In the genomic region with DNA sequence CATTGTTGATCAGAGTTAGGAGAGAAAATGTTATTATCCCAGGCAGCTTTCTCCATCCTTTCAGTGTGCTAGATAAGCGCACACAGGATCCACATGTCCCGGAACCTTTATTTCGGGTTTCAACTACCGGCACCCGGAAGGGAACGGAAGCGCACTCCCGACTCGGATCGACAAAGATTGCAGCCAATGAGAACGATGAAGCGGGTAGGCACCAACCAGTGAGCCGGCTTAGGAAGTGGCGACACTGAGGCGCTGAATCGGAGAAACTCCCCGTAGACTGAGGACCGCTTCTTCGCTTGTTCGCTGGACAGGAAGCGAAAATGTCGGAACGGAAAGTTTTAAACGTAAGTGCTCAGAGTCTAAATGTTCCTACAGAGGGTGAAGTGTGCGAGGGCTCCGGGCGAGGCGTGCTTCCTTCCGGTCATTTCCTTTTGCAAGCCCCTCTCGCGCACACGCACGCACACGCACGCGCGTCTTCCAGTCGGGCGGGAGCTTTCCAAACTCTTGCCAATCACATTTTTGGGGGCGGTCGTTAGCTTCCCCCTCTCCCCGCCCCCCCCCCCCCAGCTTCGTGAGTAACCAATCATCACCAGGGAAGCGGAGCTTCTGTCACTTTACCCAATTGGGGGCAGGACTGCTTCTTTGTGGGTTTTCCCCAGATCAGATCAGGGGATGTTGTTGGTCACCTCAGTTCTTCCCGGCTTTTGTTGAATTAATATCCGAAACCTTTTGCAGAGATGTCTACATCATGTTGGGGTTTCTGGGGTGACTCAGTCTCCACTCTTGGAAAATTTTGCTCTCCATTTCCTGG, we compare ENCODE assay signal across 8 mouse cellular contexts. TPM values are rescaled to one million over a fixed set of nuclear protein-coding genes. Genes with fewer than 3 reads are reported as not detected.
DNase-seq lines count a peak whose midpoint lies in the region; ATAC-seq lines count a peak whose summit lies in the region.

A gene (plus strand): TSS at position 182 of the 811 bp plus-strand sequence.

- peak within 1 kb of the TSS; percentile 70 for H3K9ac ChIP-seq in hindbrain, embryonic 14.5 days

- no peaks in the 10 kb centered on the region for H3K9me3 ChIP-seq in hindbrain, embryonic 14.5 days (ENCODE audit: control insufficient read depth, low read length)

- H3K4me3 ChIP-seq in hindbrain, embryonic 14.5 days (replicated peaks; ENCODE audit: low read length) = peak within 1 kb of the TSS; percentile 43

- H3K36me3 ChIP-seq in hindbrain, embryonic 14.5 days (replicated peaks; ENCODE audit: control insufficient read depth, insufficient read depth) = peaks cover 10% of the 10 kb centered on the region; the same call in 1 of the 2 replicates

- DNase-seq in R1 (ENCODE audit: low read depth, low spot score) = peak; percentile 98
- peak; percentile 93 to 96 for DNase-seq in cerebellum, postnatal 25 days
- DNase-seq in frontal cortex, postnatal 25 days (ENCODE audit: low spot score in 2 of 2) = peak; percentile 94 to 95
- DNase-seq in hindbrain, embryonic 14.5 days (ENCODE audit: low spot score) = peak; percentile 97
- peak; percentile 94 for DNase-seq in layer of hippocampus, postnatal 36 days
- peak; percentile 96 for DNase-seq in lung, postnatal 36 days
- DNase-seq in retina, postnatal 1 day = peak; percentile 99
- peak; percentile 86 to 90 for DNase-seq in urinary bladder, adult 18-20 months (ENCODE audit: low spot score in 2 of 2)

- H3K27ac ChIP-seq in hindbrain, embryonic 14.5 days = peak within 1 kb of the TSS; percentile 93

- H3K4me2 ChIP-seq in hindbrain, embryonic 14.5 days (replicated peaks) = peak within 1 kb of the TSS; percentile 83

- H3K4me1 ChIP-seq in hindbrain, embryonic 14.5 days (replicated peaks; ENCODE audit: control insufficient read depth, insufficient read depth, low read length) = peaks cover 30% of the 10 kb centered on the region

- peak; percentile 90 for ATAC-seq in hindbrain, embryonic 14.5 days (ENCODE audit: low FRiP score)

- under 1% methylated on average over 44 of the region's 46 CpGs for WGBS in hindbrain, embryonic 14.5 days

- peaks cover 1% of the 10 kb centered on the region; the same call in 1 of the 2 replicates for H3K27me3 ChIP-seq in hindbrain, embryonic 14.5 days (ENCODE audit: control insufficient read depth, insufficient read depth, low read length)

RNA-seq across cellular contexts. Expression of the gene that starts here (rescaled TPM):
- 15.9 and 18.1 TPM in 2 replicates for polyA plus RNA-seq in hindbrain, embryonic 14.5 days (2014; fragmentation: Nextera tagmentation; extraction: Ambion mirVana)
- 10 to 100 TPM; 17.4 to 20.5 TPM for total RNA-seq in layer of hippocampus, postnatal 36 days (2021)

Comparison
In these comparisons a context has a peak if more than half of its experiments do, and no peak if none do; other contexts are left out.
1. Peak in every context shown above with its lines: DNase-seq, ATAC-seq, H3K4me3 ChIP-seq and H3K27ac ChIP-seq.